Comparison of ENCODE assay signal across 8 mouse cellular contexts in genomic region chr2:153778638-153779362, GRCm38 (mm10). TPM values are rescaled to one million over a fixed set of nuclear protein-coding genes. Genes with fewer than 3 reads are reported as not detected.
A peak's percentile ranks its signal among the peaks of the same experiment; 100 is the strongest.
DNase-seq lines count a peak whose midpoint lies in the region; ATAC-seq lines count a peak whose summit lies in the region.

No protein-coding gene starts in this region.

- intact Hi-C loops in left cerebral cortex, postnatal 10 days (cut with DNase I) = no loop called here

- peak; percentile 69 for DNase-seq in WW6 (ENCODE audit: low read depth, low spot score)
- peak; percentile 83 for DNase-seq in gastrocnemius, postnatal 10 days
- peak; percentile 8 for DNase-seq in hindlimb bud, embryonic 11.5 days (ENCODE audit: extremely low spot score, low read depth, low spot score)
- DNase-seq in left cerebral cortex, postnatal 10 days (ENCODE audit: extremely low spot score in 1 of 2, low spot score in 2 of 2) = peak; percentile 29 to 88
- peak; percentile 74 to 75 for DNase-seq in right cerebral cortex, postnatal 10 days (ENCODE audit: low spot score in 2 of 2)
- peak; percentile 29 for DNase-seq in urinary bladder, postnatal 10 days (ENCODE audit: low spot score)

- peak; percentile 93 for ATAC-seq in common myeloid progenitor, adult 5-6 weeks (replicated peaks; ENCODE audit: low read depth, poor library complexity, severe bottlenecking)
- ATAC-seq in megakaryocyte progenitor cell, adult 5-6 weeks (replicated peaks; ENCODE audit: poor library complexity) = peak; percentile 94

RNA-seq across cellular contexts. Expression of gene Efcab8, which starts 0.9 kb away (rescaled TPM):
- total RNA-seq in common myeloid progenitor, adult 5-6 weeks (2017) = 0.10 TPM in 1 of 2 replicates, not detected in the other
- total RNA-seq in gastrocnemius, postnatal 10 days (2021) = under 1 TPM; 0.26 to 0.50 TPM
- total RNA-seq in left cerebral cortex, postnatal 10 days (2021) = under 1 TPM; 0.45 to 0.56 TPM
- 0.05 TPM in 1 of 2 replicates, not detected in the other for total RNA-seq in megakaryocyte progenitor cell, adult 5-6 weeks (2015)
- 0.14 and 0.17 TPM in 2 replicates for total RNA-seq in megakaryocyte progenitor cell, adult 5-6 weeks (2017)

RNA-seq across cellular contexts. Expression of gene Mapre1, which starts 37.7 kb away (rescaled TPM):
- total RNA-seq in common myeloid progenitor, adult 5-6 weeks (2017) = 190 and 224 TPM in 2 replicates
- total RNA-seq in gastrocnemius, postnatal 10 days (2021) = 10 to 100 TPM; 77.6 to 87.5 TPM
- 100 to 1,000 TPM; 183 to 200 TPM for total RNA-seq in left cerebral cortex, postnatal 10 days (2021)
- 121 and 132 TPM in 2 replicates for total RNA-seq in megakaryocyte progenitor cell, adult 5-6 weeks (2015)
- total RNA-seq in megakaryocyte progenitor cell, adult 5-6 weeks (2017) = 221 and 234 TPM in 2 replicates

Comparison
In these comparisons a context has a peak if more than half of its experiments do, and no peak if none do; other contexts are left out.
1. Peak in every context shown above with its lines: DNase-seq and ATAC-seq.
2. DNase-seq: peak in every context shown above with its lines; median percentile 83 in gastrocnemius, postnatal 10 days; 74 in right cerebral cortex, postnatal 10 days; 69 in WW6; 58 in left cerebral cortex, postnatal 10 days; 29 in urinary bladder, postnatal 10 days; 8 in hindlimb bud, embryonic 11.5 days.